Mouse (Mus musculus) heart, postnatal 0 days (tissue): ENCODE data around the gene Dgkd.

ENCODE experiments used
- CTCF ChIP-seq: IDR thresholded peaks from 2 replicates; pipeline ENCODE4 v1.5.1; 2016; ENCODE audit warnings: antibody characterized with exemption, control low read depth, low read depth
- EP300 ChIP-seq: IDR thresholded peaks from 2 replicates; pipeline ENCODE4 v1.6.1; 2016; ENCODE audit warnings: antibody characterized with exemption, low read depth

GRCm38 (mm10) chr1:87837018-87837417 is 16.1 kb upstream of the Dgkd start:
- TF ChIP-seq EP300 (no peak), CTCF (no peak)
